ENCODE assay signal across 21 mouse cellular contexts in the genomic region with DNA sequence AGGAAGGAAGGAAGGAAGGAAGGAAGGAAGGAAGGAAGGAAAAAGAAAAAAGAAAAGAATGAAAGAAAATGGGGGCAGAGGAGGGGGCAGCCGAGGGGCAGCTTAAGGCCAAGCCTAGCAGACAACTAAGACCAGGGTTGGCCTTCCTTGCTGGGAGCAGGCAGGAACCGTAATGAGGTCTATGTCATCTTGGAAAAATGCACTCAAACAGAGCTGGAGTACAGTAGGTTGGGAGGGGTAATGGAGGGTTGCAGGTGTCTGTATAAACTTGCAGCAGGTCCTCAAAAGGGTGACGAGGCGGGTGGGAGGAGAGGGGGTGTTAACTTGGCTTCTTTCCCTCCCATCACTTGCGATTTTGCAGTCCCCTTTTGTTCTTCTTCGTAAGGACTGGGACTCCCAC. TPM values are rescaled to one million over a fixed set of nuclear protein-coding genes. Genes with fewer than 3 reads are reported as not detected.
DNase-seq lines count a peak whose midpoint lies in the region; ATAC-seq and TF ChIP-seq lines count a peak whose summit lies in the region.
"Had no signal": no experiment of that assay in that cellular context is flagged by ENCODE, and none has a peak within 500 bp of the region (broad histone marks: within the 10 kb centered on the region; RNA-seq: fewer than 3 reads in every experiment).

No protein-coding gene starts in this region.

- no peaks in the 10 kb centered on the region for H3K36me3 ChIP-seq in heart, adult 2 months (ENCODE audit: control insufficient read depth, insufficient read depth, low read length)
- H3K36me3 ChIP-seq in heart, embryonic 10.5 days, result no peaks in the 10 kb centered on the region
- no peaks in the 10 kb centered on the region for H3K36me3 ChIP-seq in lung, embryonic 16.5 days (ENCODE audit: control insufficient read depth, insufficient read depth, low read length)
- H3K36me3 ChIP-seq in embryonic facial prominence, embryonic 13.5 days, result no peaks in the 10 kb centered on the region
- no peaks in the 10 kb centered on the region for H3K36me3 ChIP-seq in stomach, embryonic 14.5 days (ENCODE audit: control insufficient read depth, insufficient read depth, low read length)
- no peaks in the 10 kb centered on the region for H3K36me3 ChIP-seq in forebrain, embryonic 12.5 days (replicated peaks)
- H3K36me3 ChIP-seq in kidney, adult 2 months (ENCODE audit: control insufficient read depth, insufficient read depth, low read length), result no peaks in the 10 kb centered on the region
- H3K36me3 ChIP-seq: neural tube, embryonic 12.5 days had no signal

- H3K9ac ChIP-seq in heart, adult 2 months (ENCODE audit: low read depth, low read length), result 0 out of 2 replicates have a peak overlapping the region, but pooled peaks have one; percentile 1
- H3K9ac ChIP-seq in lung, embryonic 16.5 days (ENCODE audit: low read length), result no peak overlapping the region
- no peak overlapping the region for H3K9ac ChIP-seq in embryonic facial prominence, embryonic 13.5 days
- no peak overlapping the region for H3K9ac ChIP-seq in stomach, embryonic 14.5 days (replicated peaks; ENCODE audit: low read depth, low read length)
- no peak overlapping the region for H3K9ac ChIP-seq in forebrain, embryonic 12.5 days
- H3K9ac ChIP-seq: hindbrain, embryonic 14.5 days; neural tube, embryonic 12.5 days had no signal

- H3K79me2 ChIP-seq in heart, adult 2 months (replicated peaks; ENCODE audit: control insufficient read depth, insufficient read depth, low read length), result no peaks in the 10 kb centered on the region

- peak; percentile 2 to 21 for DNase-seq in heart, adult 2 months
- no peak for DNase-seq in heart, embryonic 10.5 days (ENCODE audit: low spot score)
- DNase-seq in lung, postnatal 14 days, result no peak
- DNase-seq in kidney, adult 2 months, result no peak
- DNase-seq: adrenal gland, postnatal 14 days; cerebellum, adult 2 months; heart, postnatal 14 days; kidney, postnatal 10 days; thymus, adult 18-20 months had no signal

- ATAC-seq in lung, embryonic 16.5 days (ENCODE audit: low read depth), result peak; percentile 57; the same call in 1 of the 2 replicates
- ATAC-seq in embryonic facial prominence, embryonic 13.5 days (ENCODE audit: insufficient number of reproducible peaks, insufficient read depth, low FRiP score, low TSS enrichment, low read depth), result no peak
- 0 out of 2 replicates have a peak, but pooled peaks have one; percentile 19 for ATAC-seq in stomach, embryonic 14.5 days (ENCODE audit: insufficient number of reproducible peaks, insufficient read depth, low FRiP score, low read depth)
- ATAC-seq in forebrain, embryonic 12.5 days (ENCODE audit: low FRiP score), result no peak
- ATAC-seq: intestine, embryonic 16.5 days had no signal

- H3K9me3 ChIP-seq in heart, embryonic 10.5 days, result no peaks in the 10 kb centered on the region
- no peaks in the 10 kb centered on the region for H3K9me3 ChIP-seq in lung, embryonic 16.5 days (ENCODE audit: control insufficient read depth, low read length)
- no peaks in the 10 kb centered on the region for H3K9me3 ChIP-seq in embryonic facial prominence, embryonic 13.5 days
- H3K9me3 ChIP-seq in stomach, embryonic 14.5 days (ENCODE audit: control insufficient read depth, low read depth, low read length), result no peaks in the 10 kb centered on the region
- no peaks in the 10 kb centered on the region for H3K9me3 ChIP-seq in forebrain, embryonic 12.5 days
- H3K9me3 ChIP-seq: neural tube, embryonic 12.5 days had no signal

- intact Hi-C loops in heart, adult 2 months (cut with DNase I), result no loop called here

- H3K27ac ChIP-seq in heart, adult 2 months, result no peak overlapping the region
- H3K27ac ChIP-seq in heart, embryonic 10.5 days, result no peak overlapping the region
- H3K27ac ChIP-seq in lung, embryonic 16.5 days (ENCODE audit: low read length), result no peak overlapping the region
- H3K27ac ChIP-seq in embryonic facial prominence, embryonic 13.5 days, result no peak overlapping the region
- no peak overlapping the region for H3K27ac ChIP-seq in stomach, embryonic 14.5 days (ENCODE audit: low read length)
- H3K27ac ChIP-seq in forebrain, embryonic 12.5 days, result no peak overlapping the region
- no peak overlapping the region for H3K27ac ChIP-seq in kidney, adult 2 months (ENCODE audit: insufficient read depth, low read depth, low read length)
- H3K27ac ChIP-seq: hindbrain, embryonic 14.5 days; layer of hippocampus, adult 2 months; neural tube, embryonic 12.5 days had no signal

- no peak for TF ChIP-seq POLR2A in heart, adult 2 months (IDR thresholded peaks at IDR 0.05; ENCODE audit: insufficient read depth, low read depth, low read length)
- TF ChIP-seq POLR2A in kidney, adult 2 months (IDR thresholded peaks at IDR 0.05; ENCODE audit: low read depth, low read length), result no peak

- H3K4me1 ChIP-seq in heart, adult 2 months (ENCODE audit: control insufficient read depth, insufficient read depth, low read length), result no peaks in the 10 kb centered on the region; the same call in 1 of the 2 replicates
- 0 out of 2 replicates have a peak, but pooled peaks cover 8% of the 10 kb centered on the region for H3K4me1 ChIP-seq in heart, embryonic 10.5 days
- 0 out of 2 replicates have a peak, but pooled peaks cover 2% of the 10 kb centered on the region for H3K4me1 ChIP-seq in lung, embryonic 16.5 days (replicated peaks; ENCODE audit: control insufficient read depth, insufficient read depth, low read length)
- H3K4me1 ChIP-seq in embryonic facial prominence, embryonic 13.5 days, result peaks cover 13% of the 10 kb centered on the region; the same call in 1 of the 2 replicates
- H3K4me1 ChIP-seq in stomach, embryonic 14.5 days (ENCODE audit: control insufficient read depth, insufficient read depth, low read length), result no peaks in the 10 kb centered on the region
- H3K4me1 ChIP-seq in forebrain, embryonic 12.5 days, result peaks cover 8% of the 10 kb centered on the region
- 0 out of 2 replicates have a peak, but pooled peaks cover 4% of the 10 kb centered on the region for H3K4me1 ChIP-seq in kidney, adult 2 months (ENCODE audit: control insufficient read depth, insufficient read depth, low read length)
- H3K4me1 ChIP-seq: neural tube, embryonic 12.5 days had no signal

- no peaks in the 10 kb centered on the region for H3K27me3 ChIP-seq in heart, adult 2 months (ENCODE audit: control insufficient read depth, insufficient read depth, low read length)
- peaks cover 67% of the 10 kb centered on the region for H3K27me3 ChIP-seq in heart, embryonic 10.5 days (ENCODE audit: insufficient read depth, poor library complexity, severe bottlenecking)
- H3K27me3 ChIP-seq in lung, embryonic 16.5 days (ENCODE audit: control insufficient read depth, insufficient read depth, low read depth, low read length), result peaks cover 37% of the 10 kb centered on the region
- peaks cover 72% of the 10 kb centered on the region for H3K27me3 ChIP-seq in embryonic facial prominence, embryonic 13.5 days
- H3K27me3 ChIP-seq in stomach, embryonic 14.5 days (ENCODE audit: control insufficient read depth, insufficient read depth, low read length), result peaks cover 12% of the 10 kb centered on the region; the same call in 1 of the 2 replicates
- H3K27me3 ChIP-seq in forebrain, embryonic 12.5 days, result peaks cover 64% of the 10 kb centered on the region
- peaks cover 3% of the 10 kb centered on the region; the same call in 1 of the 2 replicates for H3K27me3 ChIP-seq in kidney, adult 2 months (replicated peaks; ENCODE audit: control insufficient read depth, insufficient read depth, low read length)

- no peak overlapping the region for H3K4me2 ChIP-seq in lung, embryonic 16.5 days (ENCODE audit: low read depth, low read length)
- H3K4me2 ChIP-seq in embryonic facial prominence, embryonic 13.5 days, result 0 out of 2 replicates have a peak overlapping the region, but pooled peaks have one; percentile 2
- no peak overlapping the region for H3K4me2 ChIP-seq in stomach, embryonic 14.5 days (replicated peaks; ENCODE audit: low read depth, low read length)
- H3K4me2 ChIP-seq in forebrain, embryonic 12.5 days, result no peak overlapping the region
- H3K4me2 ChIP-seq: neural tube, embryonic 12.5 days had no signal

- WGBS in heart, adult 2 months, result 32% methylated on average over 6 of the region's 6 CpGs
- WGBS in heart, embryonic 10.5 days, result 39% methylated on average over 6 of the region's 6 CpGs
- 30% methylated on average over 6 of the region's 6 CpGs for WGBS in lung, embryonic 16.5 days
- WGBS in embryonic facial prominence, embryonic 13.5 days, result 31% methylated on average over 6 of the region's 6 CpGs
- 31% methylated on average over 6 of the region's 6 CpGs for WGBS in stomach, embryonic 14.5 days
- WGBS in forebrain, embryonic 12.5 days, result 26% methylated on average over 6 of the region's 6 CpGs
- 65% methylated on average over 6 of the region's 6 CpGs for WGBS in kidney, adult 2 months

- TF ChIP-seq CTCF in heart, adult 2 months (IDR thresholded peaks at IDR 0.05), result no peak
- TF ChIP-seq CTCF in kidney, adult 2 months (conservative IDR thresholded peaks at IDR 0.05; ENCODE audit: insufficient read depth, insufficient read length, low read depth, low read length), result no peak

- TF ChIP-seq EP300 in heart, adult 2 months (IDR thresholded peaks at IDR 0.05; ENCODE audit: insufficient read depth, low read depth, low read length), result no peak

- H3K4me3 ChIP-seq in heart, adult 2 months, result no peak overlapping the region
- no peak overlapping the region for H3K4me3 ChIP-seq in heart, embryonic 10.5 days
- no peak overlapping the region for H3K4me3 ChIP-seq in lung, embryonic 16.5 days (ENCODE audit: low read length)
- no peak overlapping the region for H3K4me3 ChIP-seq in embryonic facial prominence, embryonic 13.5 days
- no peak overlapping the region for H3K4me3 ChIP-seq in stomach, embryonic 14.5 days (ENCODE audit: low read depth, low read length)
- no peak overlapping the region for H3K4me3 ChIP-seq in forebrain, embryonic 12.5 days (replicated peaks)
- no peak overlapping the region for H3K4me3 ChIP-seq in kidney, adult 2 months (ENCODE audit: insufficient read depth, low read depth, low read length)
- H3K4me3 ChIP-seq: layer of hippocampus, adult 2 months had no signal

RNA-seq across cellular contexts. Expression of gene Fgf16, which starts 1.9 kb away (rescaled TPM):
- 10 to 100 TPM; 16.0 to 18.1 TPM for total RNA-seq in heart, adult 2 months (2021)
- 9.5 and 14.3 TPM in 2 replicates for polyA plus RNA-seq in heart, adult 2 months (2012; rRNA removed)
- polyA plus RNA-seq in heart, embryonic 10.5 days (2016; fragmentation: Nextera tagmentation; extraction: Ambion mirVana), result 0.09 TPM in 1 of 2 replicates, not detected in the other
- polyA plus RNA-seq in lung, embryonic 16.5 days (2015; fragmentation: Nextera tagmentation; extraction: Ambion mirVana), result not detected in 2 replicates
- 1.4 and 1.7 TPM in 2 replicates for polyA plus RNA-seq in embryonic facial prominence, embryonic 13.5 days (2015; fragmentation: Nextera tagmentation; extraction: Ambion mirVana)
- 0.20 and 0.35 TPM in 2 replicates for polyA plus RNA-seq in stomach, embryonic 14.5 days (2014; fragmentation: Nextera tagmentation; extraction: Ambion mirVana)
- polyA plus RNA-seq in forebrain, embryonic 12.5 days (2016; fragmentation: Nextera tagmentation; extraction: Ambion mirVana), result 0.12 TPM in 1 of 2 replicates, not detected in the other
- polyA plus RNA-seq in kidney, adult 2 months (2012; rRNA removed), result 0.15 and 0.19 TPM in 2 replicates
- total RNA-seq: common myeloid progenitor, adult 5-6 weeks; megakaryocyte-erythroid progenitor cell, adult 5-6 weeks; monocyte, adult 5-6 weeks had no signal
- polyA plus RNA-seq: hindbrain, embryonic 14.5 days; intestine, embryonic 16.5 days; liver, embryonic 16.5 days; neural tube, embryonic 12.5 days had no signal

Comparison
In these comparisons a context has a peak if more than half of its experiments do, and no peak if none do; other contexts are left out.
1. DNase-seq: peak in heart, adult 2 months (2 of 2); none in heart, embryonic 10.5 days (single experiment), lung, postnatal 14 days (single experiment) and kidney, adult 2 months (single experiment).
2. ATAC-seq: peak in lung, embryonic 16.5 days (single experiment) and stomach, embryonic 14.5 days (single experiment); none in embryonic facial prominence, embryonic 13.5 days (single experiment) and forebrain, embryonic 12.5 days (single experiment).